Mouse (Mus musculus) bone marrow macrophage, adult 2 months (primary cell): Measurements from ENCODE around the gene Rnase13. TPM values are rescaled to one million over a fixed set of nuclear protein-coding genes. Genes with fewer than 3 reads are reported as not detected.
A peak's percentile ranks its signal among the peaks of the same experiment; 100 is the strongest.

Source experiments
- H3K27ac ChIP-seq: 2 replicates; pipeline ENCODE4 v1.5.1; 2012; ENCODE audit warnings: low read depth, low read length; ENCODE audit not compliant: insufficient read depth
- H3K4me1 ChIP-seq: 2 replicates; pipeline ENCODE4 v1.6.1; 2012; ENCODE audit warnings: low read length; ENCODE audit not compliant: control insufficient read depth, insufficient read depth
- H3K4me3 ChIP-seq: 2 replicates; pipeline ENCODE4 v1.5.1; 2012; ENCODE audit warnings: mild to moderate bottlenecking, low read length, moderate library complexity; ENCODE audit not compliant: insufficient read depth
- CTCF ChIP-seq: IDR thresholded peaks from 2 replicates; pipeline ENCODE4 v1.5.1; 2012; ENCODE audit warnings: low read depth, mild to moderate bottlenecking, low read length, moderate library complexity
- POLR2A ChIP-seq: IDR thresholded peaks from 2 replicates; pipeline ENCODE4 v1.6.1; 2012; ENCODE audit warnings: mild to moderate bottlenecking, low read depth, low read length, borderline replicate concordance
- polyA plus RNA-seq: library from polyadenylated mRNA; stranded (reverse); fragments of >200 nt; gene quantifications from 2 replicates; pipeline ENCODE4 v1.2.4, GENCODE M21; 2012; ENCODE audit not compliant: missing spikeins, insufficient read depth, insufficient read length

The Rnase13 gene
- not detected in 2 replicates for polyA plus RNA-seq

DNA sequence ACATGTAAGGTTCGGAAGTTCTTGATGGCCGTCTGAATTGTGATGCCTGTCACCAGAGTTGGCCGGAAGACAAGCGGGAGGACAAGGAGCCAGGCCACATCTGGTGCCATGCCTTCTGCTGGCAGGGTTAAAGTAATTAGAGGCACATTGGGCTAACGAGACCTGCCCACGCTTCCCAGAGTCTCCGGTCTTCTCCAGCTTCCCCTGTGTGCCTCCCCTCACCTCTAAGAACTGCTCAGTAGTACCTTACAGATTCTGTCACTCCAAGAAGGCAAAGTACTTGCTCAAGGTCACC, at the start of gene Rnase13:
Gene Rnase13, minus strand, starts transcription at position 203 of the 295 bp plus-strand sequence.
- Histone ChIP-seq H3K4me3 (no peak within 1 kb of the TSS), H3K27ac (no peak within 1 kb of the TSS), H3K4me1 (no peaks in the 10 kb centered on the region)
- TF ChIP-seq POLR2A (no peak), CTCF (no peak)

DNA sequence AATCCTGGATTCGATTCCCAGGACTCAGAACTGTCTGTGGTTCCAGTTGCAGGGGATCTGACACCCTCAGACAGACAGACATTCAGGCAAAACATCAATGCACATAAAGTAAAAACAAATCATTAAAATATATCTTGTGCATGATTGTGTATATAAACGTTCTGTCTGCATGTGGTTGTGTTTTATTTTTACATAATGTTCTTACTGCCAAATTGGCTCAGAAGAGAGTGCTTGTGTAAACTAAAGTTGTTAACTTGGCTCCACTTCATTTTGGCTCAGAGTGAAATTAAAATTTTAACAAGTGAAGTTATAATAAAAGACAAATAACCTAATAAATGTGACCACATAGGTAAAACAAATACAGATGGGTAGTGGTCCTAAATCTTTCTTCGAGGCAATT, 44.8 kb upstream of the Rnase13 start:
- no peak overlapping the region for H3K27ac ChIP-seq
- TF ChIP-seq POLR2A (no peak), CTCF (no peak)
- H3K4me3 ChIP-seq: no peak overlapping the region
- H3K4me1 ChIP-seq: no peaks in the 10 kb centered on the region

DNA sequence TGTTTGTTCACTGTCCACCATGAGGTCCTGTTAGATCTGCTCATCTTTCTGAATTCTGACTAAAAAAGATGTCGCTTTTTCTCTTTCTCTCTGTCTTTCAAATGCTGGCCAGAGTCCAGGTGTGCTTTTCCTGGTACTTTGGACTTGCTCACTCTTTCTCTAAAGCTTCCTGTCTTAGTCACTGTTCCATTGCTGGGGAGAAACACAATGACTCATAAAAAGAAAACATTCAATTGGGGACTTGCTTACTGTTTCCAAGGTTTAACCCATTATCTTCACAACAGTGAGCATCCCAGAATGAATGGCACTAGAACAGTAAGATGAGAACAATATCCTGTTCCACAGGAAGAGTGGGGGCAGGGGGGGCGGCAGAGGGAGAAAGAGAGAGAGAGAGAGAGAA, 37.7 kb upstream of the Rnase13 start:
- Histone ChIP-seq H3K4me1 (no peaks in the 10 kb centered on the region), H3K27ac (no peak overlapping the region)
- TF ChIP-seq POLR2A (no peak), CTCF (no peak)

DNA sequence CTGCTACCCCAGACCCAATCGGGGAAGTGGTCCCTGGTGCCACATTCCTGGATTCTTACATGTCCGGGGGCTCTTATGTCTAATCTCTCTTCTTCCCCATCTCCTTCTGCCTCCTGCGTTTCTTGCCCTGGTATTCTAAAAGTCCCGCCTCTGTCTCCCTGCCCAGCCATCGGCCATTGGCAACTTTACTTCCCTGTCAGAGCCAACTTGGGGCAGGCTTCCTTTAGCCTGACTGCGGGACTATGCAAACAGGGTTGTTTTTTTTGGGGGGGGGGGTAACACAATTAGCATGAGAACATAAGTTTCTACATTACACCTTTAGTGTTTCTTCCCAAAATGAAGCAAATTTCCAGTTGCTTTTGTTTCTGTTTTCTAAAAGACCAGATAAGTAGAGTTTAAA, 20.8 kb upstream of the Rnase13 start:
- H3K4me1 ChIP-seq: peaks cover 13% of the 10 kb centered on the region
- TF ChIP-seq CTCF: no peak
- no peak for TF ChIP-seq POLR2A
- H3K4me3 ChIP-seq: no peak overlapping the region

More for the DNA sequence above, 37.7 kb upstream of the Rnase13 start:
- H3K4me3 ChIP-seq: no peak overlapping the region

DNA sequence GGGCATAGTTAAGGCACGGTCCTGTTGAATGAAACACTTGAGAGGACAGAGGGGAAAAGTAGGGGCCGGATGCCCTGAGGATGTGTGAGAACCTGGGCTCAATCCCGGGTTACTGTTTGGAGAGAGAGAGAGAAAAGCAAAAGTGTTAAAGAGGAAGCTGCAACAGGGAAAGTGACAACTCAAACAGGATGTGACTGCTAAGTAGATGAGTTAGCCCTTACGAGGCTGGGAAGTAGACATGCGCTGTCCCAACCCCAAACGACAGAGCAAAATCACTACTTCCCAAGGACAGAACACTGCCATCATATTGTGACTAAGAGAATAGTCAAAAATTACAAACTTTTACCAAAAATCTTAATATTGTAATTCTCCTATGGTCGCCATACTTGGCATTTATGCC, 19.7 kb upstream of the Rnase13 start:
- Histone ChIP-seq H3K4me1 (peaks cover 13% of the 10 kb centered on the region), H3K4me3 (no peak overlapping the region), H3K27ac (no peak overlapping the region)
- TF ChIP-seq POLR2A (no peak), CTCF (no peak)

More for the DNA sequence above, 20.8 kb upstream of the Rnase13 start:
- H3K27ac ChIP-seq: no peak overlapping the region

DNA sequence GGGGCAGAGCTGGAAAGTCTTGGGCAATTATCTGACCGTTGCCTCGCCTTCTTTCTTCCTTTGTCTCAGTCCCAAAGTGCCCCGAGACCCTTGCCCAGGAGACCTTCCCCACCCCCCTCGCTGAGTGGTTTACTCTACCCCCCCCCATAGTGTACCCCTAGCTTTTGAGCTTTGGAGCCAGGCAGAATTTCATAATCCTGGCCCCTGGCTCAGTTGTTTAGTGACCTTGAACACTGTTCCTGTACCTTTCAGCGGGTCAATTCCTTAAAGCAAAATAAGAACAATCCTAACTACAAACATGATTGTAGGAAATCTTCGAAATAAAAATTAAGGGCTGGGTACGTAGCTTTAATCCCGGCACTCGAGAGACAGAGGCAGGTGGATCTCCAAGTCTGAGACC, 19.0 kb upstream of the Rnase13 start:
- no peak overlapping the region for H3K27ac ChIP-seq
- TF ChIP-seq POLR2A (no peak), CTCF (no peak)
- peaks cover 13% of the 10 kb centered on the region for H3K4me1 ChIP-seq
- H3K4me3 ChIP-seq: no peak overlapping the region

DNA sequence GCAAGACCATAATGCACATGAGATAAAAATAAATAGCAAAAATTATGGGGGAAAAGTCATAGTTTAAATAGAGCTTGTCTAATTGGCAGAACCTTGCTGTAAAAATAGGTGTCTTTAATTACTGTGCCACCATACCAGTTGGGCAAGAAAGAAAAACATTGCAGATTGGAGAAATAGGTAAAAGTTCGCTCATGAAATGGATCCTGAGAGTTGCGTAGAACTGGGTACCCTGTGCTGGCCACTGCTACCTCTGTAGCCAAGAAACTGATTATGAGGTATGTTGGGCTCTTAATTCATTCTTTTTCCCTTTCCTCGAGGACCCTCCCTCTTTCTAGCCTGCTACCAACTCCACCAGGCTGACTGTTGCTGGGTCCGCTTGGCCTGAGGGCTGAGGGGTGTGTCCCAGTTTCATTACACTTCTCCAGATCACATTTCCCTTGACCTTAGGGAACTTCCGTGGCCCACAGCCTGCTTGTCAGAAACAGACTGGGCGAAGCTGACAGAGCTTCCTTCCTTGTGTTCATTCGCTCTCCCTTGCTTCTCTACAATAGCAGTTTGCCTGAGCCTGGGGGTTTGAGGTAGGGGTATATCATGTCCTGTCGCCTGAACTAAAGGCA, 18.5 kb upstream of the Rnase13 start:
- H3K27ac ChIP-seq: no peak overlapping the region

DNA sequence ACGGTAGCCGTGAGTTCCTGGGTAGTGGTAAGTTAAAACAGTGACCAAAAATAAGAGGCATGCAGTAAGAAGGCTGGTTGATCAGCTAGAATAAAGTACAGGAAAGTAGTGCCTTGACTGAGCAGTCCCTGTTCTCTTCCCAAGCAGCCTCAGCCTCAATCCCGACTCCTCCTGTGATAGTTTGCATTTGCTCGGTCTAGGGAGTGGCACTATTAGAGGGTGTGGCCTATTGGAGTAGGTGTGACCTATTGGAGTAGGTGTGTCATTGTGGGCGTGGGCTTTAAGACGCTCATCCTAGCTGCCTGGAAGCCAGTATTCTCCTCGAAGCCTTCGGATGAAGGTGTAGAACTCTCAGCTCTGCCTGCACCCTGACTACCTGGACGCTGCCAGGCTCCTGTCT, 16.4 kb upstream of the Rnase13 start:
- TF ChIP-seq POLR2A: no peak
- TF ChIP-seq CTCF: no peak
- no peak overlapping the region for H3K4me3 ChIP-seq

More for the DNA sequence above, 18.5 kb upstream of the Rnase13 start:
- peaks cover 13% of the 10 kb centered on the region for H3K4me1 ChIP-seq
- no peak overlapping the region for H3K4me3 ChIP-seq
- TF ChIP-seq CTCF (no peak), POLR2A (no peak)

DNA sequence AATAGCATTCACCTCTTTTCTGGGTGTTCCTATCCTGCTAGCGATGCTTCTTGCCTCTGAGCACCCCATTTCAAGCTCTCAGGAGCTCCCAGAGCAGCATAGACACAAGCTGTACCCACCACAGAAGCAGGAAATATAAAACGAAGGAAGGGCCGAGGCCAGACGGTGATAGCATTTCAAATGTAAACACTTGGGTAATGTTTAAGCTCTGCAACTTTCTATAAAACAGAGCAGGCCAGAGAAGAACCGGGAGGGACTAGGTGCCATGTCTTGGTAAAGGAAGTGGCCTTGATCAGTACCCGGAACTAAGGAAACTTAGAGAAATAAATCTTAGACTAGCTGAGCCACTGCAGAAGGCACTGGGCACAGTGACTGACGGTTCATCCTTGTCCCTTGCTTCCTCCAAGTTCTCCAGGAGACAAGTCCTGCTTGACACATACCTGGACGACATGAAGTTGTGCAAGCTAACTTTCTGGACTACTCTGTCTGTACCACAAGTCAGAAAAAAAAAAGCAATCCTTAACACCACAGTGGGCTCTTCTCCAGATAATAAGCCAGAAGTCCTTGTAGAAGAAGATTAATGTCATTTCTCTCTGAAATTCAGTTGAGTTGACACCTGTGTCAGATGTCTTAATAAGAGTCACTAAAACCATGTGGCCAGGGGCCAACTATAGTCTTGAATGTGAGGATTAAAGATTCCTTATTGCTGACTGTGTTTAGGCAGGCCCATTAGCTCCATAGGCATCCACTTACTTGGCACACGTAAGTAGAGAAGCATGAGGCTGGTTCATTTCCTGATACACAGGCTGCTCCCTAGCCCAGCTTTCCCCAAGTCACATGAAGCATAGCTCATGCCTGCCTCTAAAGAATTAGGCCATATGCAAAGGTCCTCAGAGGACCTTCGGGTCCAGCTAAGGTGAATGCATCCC, 9.8 kb upstream of the Rnase13 start:
- H3K27ac ChIP-seq: no peak overlapping the region
- no peak overlapping the region for H3K4me3 ChIP-seq
- no peak for TF ChIP-seq POLR2A
- no peak for TF ChIP-seq CTCF
- no peaks in the 10 kb centered on the region for H3K4me1 ChIP-seq

More for the DNA sequence above, 16.4 kb upstream of the Rnase13 start:
- Histone ChIP-seq H3K4me1 (peaks cover 13% of the 10 kb centered on the region), H3K27ac (no peak overlapping the region)

DNA sequence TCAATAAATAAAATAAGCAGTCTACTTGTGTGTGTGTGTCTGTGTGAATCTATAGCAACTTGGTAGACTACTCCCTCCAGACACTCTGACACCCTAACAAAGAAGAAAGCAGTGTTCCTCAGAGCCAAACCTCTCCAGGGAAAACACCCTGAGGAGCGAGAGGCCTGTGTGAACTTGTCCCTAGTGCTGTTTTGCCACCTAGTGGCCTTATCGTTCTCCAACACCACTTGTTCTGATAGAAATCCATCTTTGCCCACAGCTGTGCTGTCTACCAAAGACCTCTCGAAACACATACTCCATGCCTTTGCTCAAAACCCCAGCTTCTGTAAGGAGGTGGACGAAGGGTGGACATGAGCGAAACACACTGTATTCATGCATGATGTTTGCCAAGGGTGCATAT, 8.3 kb upstream of the Rnase13 start:
- no peak overlapping the region for H3K4me3 ChIP-seq
- TF ChIP-seq POLR2A (no peak), CTCF (peak; percentile 37; the same call in 1 of the 2 replicates)
- H3K27ac ChIP-seq: no peak overlapping the region
- H3K4me1 ChIP-seq: no peaks in the 10 kb centered on the region

DNA sequence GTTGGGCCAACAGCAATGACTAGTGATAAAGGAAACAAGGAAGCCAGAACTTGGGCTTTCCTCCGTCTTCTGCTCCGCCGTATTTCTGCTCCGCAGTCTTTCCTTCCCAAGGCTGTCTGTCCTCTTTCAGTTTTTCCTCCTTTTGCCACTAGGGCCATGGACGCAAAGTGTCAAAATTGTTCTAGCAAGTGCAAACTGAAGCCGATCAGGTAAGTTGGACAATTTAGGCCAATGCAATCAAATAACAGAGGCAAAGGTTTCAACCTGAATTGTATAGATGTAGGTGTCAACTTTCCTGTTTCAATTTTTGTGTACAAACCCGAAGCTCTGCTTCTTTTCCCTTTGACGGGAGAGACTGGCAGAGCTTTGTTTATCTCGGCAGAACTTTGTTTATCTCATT, 7.4 kb upstream of the Rnase13 start:
- TF ChIP-seq CTCF: no peak
- no peak for TF ChIP-seq POLR2A
- H3K4me3 ChIP-seq: no peak overlapping the region
- H3K27ac ChIP-seq: no peak overlapping the region
- H3K4me1 ChIP-seq: no peaks in the 10 kb centered on the region
